Mouse (Mus musculus) telencephalon, adult 2 months (tissue): Measurements from ENCODE around the gene Gnai1.

ENCODE experiments used
- DNase-seq: peaks from one replicate; pipeline ENCODE4 v3.0.0-alpha.2; 2011; ENCODE audit warnings: low read depth, low spot score

Gene Gnai1

DNA sequence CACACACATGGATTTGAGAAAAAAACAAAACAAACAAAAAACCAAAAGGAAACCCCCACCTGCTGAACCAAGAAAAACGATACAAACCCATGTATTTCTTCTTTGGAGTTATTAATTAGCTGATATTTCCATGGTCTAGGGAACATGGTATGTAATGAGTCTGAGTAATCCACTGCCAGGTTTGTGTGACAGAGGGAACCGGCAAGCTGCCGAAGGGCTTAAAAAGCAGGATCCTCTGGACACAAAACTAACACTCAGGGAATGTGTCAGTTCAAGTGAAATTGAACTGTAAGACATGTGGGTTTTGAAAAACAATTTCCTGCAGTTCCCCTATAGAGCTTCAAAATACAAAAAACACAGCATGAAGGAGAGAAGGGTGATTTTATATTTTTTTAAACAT is 72.1 kb downstream of the Gnai1 start:
- no peak for DNase-seq

DNA sequence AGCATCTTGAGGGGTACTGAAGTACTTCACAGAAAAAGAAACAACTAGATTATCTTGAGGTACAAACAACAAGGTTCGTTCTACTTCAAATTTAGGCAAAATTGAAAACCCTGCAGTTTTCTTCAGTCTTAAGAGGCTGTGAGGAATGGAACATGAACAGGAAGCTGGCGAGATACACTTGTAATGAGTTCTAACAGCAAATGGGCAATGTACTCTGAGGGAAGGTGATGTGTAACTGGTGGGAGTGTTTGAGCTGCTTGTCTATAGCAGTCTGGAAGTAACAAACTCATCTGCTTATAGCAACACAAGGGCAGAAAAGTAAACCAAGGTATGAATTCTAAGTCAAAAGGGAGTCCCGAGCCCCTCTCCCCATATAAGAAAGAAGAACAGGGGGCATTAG is 78.1 kb downstream of the Gnai1 start:
- DNase-seq = no peak

DNA sequence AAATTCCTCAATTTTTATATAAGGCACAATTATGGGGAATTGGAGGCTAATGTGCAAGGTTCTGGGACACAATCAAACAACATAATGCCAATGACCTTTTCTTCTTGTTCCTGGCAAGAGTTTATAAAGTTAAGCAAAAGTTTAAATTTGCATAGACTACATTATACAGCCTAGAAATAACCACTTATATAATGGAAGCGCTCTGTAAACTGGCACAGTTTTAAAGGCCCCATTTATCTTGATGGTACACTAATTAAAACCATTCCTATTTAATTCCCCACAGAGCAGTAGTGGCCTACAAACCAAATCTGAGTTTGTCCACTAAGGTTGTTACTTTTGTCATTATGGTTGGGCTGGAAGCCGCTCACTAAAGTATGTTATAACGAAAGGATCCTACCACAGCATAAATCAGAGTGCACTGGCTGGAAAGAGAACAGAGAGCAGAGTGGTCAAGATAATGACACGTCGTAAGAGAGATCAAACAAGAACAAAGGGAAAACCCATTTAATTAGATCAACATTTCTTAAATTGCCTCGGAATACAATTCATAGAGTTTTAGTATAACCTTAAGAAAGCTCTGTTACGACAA is 85.7 kb downstream of the Gnai1 start:
- DNase-seq = no peak

- no peak for DNase-seq
Observed at GRCm38 (mm10) chr5:18273291-18274284, 86.6 kb downstream of the Gnai1 start.

GRCm38 (mm10) chr5:18250379-18251017 is 109.7 kb downstream of the Gnai1 start:
- DNase-seq = no peak

DNA sequence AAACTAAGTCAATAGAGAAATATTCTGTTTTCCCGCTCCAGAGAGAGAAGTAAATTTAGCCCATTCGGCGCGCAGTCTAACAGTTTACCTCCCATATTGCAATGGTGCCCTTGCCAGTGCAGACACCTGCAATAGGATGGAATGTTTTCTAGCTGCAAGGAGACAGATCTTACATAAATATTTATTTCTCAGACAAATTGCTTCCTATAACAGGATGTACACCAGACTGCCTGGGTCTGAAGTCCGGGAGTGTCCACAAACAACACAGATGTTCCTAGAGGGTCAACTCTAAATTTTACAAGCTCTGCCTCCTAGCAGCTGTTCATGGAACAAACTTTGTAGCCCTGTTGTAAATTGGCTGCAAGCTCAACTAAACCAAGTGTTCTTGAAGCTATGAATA is 111.0 kb downstream of the Gnai1 start:
- DNase-seq = no peak

GRCm38 (mm10) chr5:18229396-18229795 is 130.8 kb downstream of the Gnai1 start:
- no peak for DNase-seq

DNA sequence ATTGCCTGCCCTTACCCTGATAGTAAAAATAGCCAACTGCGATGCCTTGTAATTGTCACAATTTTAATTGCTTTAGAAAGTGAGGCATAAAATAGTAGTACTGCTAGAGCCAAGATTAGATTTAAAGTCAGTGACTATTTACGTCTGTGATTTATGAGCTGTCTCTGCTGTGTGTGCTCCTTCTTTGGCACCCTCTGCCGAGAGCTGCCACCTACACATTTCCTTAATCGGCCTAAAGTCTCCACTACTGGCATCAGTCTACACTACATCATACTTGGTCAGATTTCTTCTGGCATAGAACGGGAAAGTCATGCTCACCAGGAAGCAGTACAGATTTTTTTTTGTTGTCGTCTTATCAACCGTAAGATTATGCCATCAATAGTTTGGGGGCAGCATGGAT is 131.3 kb downstream of the Gnai1 start:
- DNase-seq = peak; percentile 82

DNA sequence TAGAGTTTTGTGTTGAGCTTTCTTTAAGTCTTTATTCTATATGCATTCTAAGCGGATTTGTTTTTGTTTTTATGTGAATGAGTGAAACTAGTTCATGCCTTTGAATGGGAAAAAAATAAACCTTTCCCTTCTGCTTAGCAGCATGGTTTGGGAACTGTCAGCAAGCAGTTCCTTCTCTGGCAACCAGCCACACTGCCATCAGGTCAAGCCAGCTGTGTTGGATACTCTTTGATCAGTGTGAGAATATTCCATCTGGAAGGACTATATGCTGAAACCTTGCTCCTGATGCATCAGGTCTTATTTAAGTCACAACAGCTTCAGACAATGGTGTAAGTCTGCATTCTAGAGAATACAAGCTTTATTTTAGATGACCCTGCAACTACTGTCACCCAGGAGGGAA is 139.3 kb downstream of the Gnai1 start:
- no peak for DNase-seq

GRCm38 (mm10) chr5:18218292-18218691 is 141.9 kb downstream of the Gnai1 start:
- DNase-seq = no peak

DNA sequence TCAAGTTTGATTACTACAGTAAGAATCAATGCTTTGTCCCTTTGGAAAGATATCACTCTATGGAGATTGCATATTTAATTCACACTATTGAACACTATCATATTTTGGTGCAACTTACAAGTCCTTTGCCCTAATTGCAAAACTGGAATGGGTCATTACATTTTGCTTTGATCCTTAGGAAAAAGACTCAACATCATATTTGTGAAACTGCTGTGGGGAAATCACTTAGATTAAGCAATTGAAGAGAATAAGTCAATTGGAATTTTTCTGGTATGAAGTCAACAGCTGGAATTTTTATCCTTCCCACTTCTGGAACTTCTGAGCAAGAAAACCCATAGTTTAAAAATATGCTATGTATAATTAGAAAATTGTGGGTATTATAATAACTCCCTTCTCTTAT is 142.3 kb downstream of the Gnai1 start:
- DNase-seq = no peak
